Mouse (Mus musculus): ENCODE data around the gene Rbpms2.
"Not testable (repeated sequence)": the region's sequence is repeated elsewhere in the genome, so short reads cannot be mapped to it uniquely, and the experiment has no call there.

DNA sequence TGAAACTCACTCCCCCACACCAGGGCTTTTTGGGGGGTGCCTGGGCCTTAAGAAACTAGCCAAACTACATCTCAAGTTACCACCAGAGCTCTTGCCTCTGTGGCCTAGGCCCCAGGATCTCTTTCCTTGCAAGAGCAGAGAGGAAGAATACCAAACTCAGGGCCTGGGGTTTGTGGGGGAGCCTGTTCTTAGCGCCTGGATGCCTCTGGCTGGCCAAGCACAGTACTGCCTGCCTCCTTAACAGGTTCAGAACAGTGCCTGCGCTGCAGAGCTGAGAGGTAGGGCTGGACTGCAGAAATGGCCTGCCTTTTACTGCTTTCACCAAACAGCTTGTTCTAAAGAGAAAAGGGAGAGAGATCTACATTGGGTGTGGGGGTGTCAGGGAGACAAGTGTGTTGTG lies 60.4 kb downstream of the Rbpms2 start:
- TF ChIP-seq CTCF (IDR thresholded peaks at IDR 0.05; ENCODE audit: extremely low read depth, insufficient read length, insufficient replicate concordance, low read depth, low read length); POLR2A (IDR thresholded peaks at IDR 0.05; ENCODE audit: low read depth, low read length): not testable (repeated sequence)

Data from small intestine, adult 2 months (tissue).